Mouse (Mus musculus) thymus, postnatal 14 days (tissue): ENCODE measurements around the gene Ttc32.

ENCODE experiments used
- DNase-seq: peaks from one replicate; pipeline ENCODE4 v3.0.0; 2021

The Ttc32 gene

DNA sequence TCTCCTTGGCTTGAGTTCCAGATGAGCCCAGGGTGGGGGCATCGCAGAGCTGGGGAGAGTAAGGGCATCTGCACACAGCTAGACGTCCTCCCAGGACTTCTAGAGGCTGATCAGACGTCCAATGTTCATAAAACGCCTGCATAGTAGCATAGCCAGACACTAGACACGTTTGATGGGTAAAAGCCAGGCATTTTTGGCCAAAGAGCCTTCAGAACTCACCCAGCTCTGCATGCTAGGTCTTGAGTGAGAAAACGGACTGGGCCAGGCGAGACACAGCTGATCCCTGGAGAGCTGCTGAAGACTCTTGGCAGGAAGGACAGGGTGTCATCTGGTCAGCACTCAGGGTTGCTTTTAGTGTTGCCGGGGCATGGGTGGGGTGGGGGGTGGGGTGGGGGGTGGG is 18.3 kb downstream of the Ttc32 start:
- DNase-seq: no peak

- DNase-seq: no peak
Measured at GRCm38 (mm10) chr12:9050824-9051223, 21.0 kb downstream of the Ttc32 start.

GRCm38 (mm10) chr12:9052075-9052829 is 22.5 kb downstream of the Ttc32 start:
- DNase-seq: peak; percentile 72

- no peak for DNase-seq
Measured at GRCm38 (mm10) chr12:9053345-9053744, 23.5 kb downstream of the Ttc32 start.

GRCm38 (mm10) chr12:9054012-9054411 is 24.2 kb downstream of the Ttc32 start:
- no peak for DNase-seq

DNA sequence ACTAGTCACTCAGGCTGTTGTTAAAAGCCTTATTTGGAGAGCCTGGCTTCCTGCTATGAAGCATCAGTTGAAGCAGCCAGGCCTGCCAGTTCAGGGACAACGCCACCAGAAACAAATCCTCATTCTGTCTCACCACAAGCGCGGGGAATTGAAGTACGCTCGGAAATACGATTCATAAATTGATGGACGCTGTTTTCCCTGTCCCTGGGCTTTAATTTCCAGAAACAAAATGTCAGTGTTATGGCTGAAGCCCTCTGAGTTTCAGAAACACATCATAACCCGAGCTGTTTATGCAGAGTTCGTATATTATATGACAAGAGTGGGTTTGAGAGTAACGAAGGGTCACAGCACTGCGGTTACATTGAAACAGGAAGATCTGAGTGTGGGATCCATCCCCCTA is 25.5 kb downstream of the Ttc32 start:
- no peak for DNase-seq

DNA sequence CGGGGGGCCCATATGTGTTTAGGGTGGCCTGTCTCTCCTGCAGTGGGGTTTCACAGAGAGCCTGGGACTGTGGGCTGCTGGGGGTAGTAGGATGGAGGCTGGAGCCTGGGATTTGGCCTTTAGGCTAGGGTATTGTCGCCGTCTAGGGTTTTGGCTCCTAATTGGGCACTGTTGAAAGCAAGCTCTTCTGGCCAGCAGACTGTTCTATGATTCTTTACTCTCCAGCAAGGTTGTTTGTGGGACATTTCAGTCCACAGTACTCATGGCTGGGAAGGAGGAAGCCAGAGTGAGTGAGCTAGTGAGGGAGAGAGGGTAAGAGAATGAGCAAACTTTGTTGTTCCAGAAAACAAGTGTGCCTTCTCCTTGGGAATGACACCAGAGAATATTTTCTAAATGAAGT is 29.7 kb downstream of the Ttc32 start:
- DNase-seq: no peak

- DNase-seq: no peak
Measured at GRCm38 (mm10) chr12:9059965-9060364, 30.2 kb downstream of the Ttc32 start.

DNA sequence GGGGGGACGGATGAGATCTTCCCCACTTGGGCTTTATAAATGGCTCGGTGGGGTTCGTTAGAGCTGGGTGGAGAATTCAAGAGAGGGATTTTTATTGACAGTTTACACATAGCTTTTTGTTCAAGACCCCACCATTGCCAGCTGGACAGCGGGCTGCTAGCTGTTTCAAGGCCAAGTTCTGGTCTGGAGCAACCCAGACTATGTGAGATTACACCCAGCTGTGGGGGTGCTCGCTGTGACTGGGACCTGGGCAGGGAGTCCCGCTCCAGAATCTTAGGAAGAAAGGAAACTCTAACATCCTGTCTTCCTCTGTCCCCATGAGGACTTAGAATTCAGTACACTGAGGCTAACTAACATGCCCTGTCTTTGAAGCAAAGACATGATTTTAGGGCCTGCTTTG is 33.8 kb downstream of the Ttc32 start:
- DNase-seq: no peak

DNA sequence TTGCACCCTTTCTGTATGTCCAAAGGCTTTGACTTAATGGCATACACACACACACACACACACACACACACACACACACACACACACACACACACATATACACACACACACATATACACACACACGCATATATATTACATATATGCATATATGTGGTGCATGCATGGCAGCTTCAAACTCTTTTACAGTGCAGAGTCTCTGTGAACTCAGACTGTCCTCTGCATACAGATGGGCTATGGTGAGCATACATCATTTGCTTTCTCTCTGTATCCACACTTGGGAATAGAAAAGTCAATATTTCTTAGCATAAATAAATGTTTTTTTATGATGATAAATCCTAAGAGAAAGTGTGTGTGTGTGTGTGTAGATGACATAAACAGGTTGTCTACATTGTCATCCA is 41.3 kb downstream of the Ttc32 start:
- DNase-seq: no peak

DNA sequence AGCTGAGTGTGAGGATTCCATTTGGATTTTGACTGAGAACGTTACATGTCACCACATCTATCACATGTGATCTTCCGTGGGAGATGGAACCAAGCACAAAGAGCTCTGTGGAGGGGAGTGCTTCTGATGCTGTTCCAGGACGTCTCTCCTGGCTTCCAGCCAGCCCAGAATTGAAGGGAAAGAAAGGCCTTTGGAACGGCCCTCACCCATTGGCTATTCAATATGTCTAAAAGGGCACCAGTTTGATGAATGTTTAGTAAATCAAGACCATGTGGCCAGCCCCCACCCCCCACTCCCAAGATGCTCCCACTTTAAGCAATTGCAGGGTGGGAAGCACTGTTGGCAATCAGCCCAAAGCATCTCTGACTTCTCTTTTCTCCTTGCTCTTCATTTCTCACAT is 41.7 kb downstream of the Ttc32 start:
- no peak for DNase-seq

GRCm38 (mm10) chr12:9077554-9078125 is 47.8 kb downstream of the Ttc32 start:
- no peak for DNase-seq

DNA sequence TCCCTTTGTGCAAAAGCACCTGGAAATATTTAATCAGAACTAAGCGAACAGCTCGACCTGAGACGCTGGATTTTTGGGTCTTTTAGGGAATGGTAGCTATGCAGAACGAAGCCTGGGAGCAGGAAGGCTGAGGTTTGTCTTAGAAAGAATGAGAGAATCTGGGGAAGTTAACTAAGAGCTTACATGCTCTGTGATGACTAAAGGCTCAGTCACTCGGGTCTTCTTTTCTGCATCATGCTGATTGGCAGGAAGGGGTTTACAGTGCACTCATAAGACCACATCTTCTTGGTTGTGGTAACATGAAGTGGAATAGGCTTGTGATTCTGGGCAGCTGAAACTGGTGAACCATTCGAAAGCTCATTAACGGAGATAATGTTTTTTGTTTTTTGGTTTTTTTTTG is 60.4 kb downstream of the Ttc32 start:
- DNase-seq: no peak
